In the genomic region with DNA sequence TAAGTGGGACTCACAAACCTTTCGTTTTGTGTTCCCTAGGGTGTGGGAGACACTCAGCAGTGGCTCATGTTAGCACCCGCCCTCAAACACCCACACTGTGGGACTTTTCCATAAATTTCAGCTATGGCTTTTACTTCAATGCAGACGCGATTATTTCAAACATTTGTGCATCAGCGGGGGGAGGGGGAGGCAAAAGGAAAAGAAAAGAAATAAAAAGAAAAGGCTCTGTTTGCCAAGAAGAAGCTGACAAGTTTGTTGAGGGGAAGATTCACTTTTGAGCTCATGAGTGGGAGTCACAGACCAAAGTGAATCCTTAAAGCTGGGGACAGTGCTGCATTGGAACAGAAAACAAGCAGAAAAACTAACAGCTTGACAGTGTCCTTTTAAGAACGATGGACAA, we compare ENCODE assay signal across 21 mouse cellular contexts.
A peak's percentile ranks its signal among the peaks of the same experiment; 100 is the strongest.
DNase-seq lines count a peak whose midpoint lies in the region; ATAC-seq lines count a peak whose summit lies in the region.
"Had no signal": no experiment of that assay in that cellular context is flagged by ENCODE, and none has a peak within 500 bp of the region (broad histone marks: within the 10 kb centered on the region; RNA-seq: fewer than 3 reads in every experiment).

No protein-coding gene starts in this region.

- DNase-seq in frontal cortex, postnatal 10 days (ENCODE audit: low spot score in 2 of 2): no peak
- DNase-seq in right cerebral cortex, adult 18-20 months: peak; percentile 49
- no peak for DNase-seq in right cerebral cortex, postnatal 10 days (ENCODE audit: low spot score in 2 of 2)
- peak; percentile 64 for DNase-seq in brain, adult 2 months (ENCODE audit: low read depth, low spot score)
- DNase-seq in kidney, adult 18-20 months: no peak
- DNase-seq: adrenal gland, postnatal 10 days; adrenal gland, postnatal 36 days; cerebellum, adult 11 months; cerebellum, adult 2 months; cerebellum, adult 9-11 months; cerebellum, postnatal 25 days; forebrain, postnatal 0 days; gastrocnemius, postnatal 25 days; heart, adult 18-20 months; heart, postnatal 10 days; heart, postnatal 4 days had no signal

- peak; percentile 78 for ATAC-seq in frontal cortex, adult (ENCODE audit: low TSS enrichment)
- ATAC-seq: forebrain, embryonic 14.5 days; forebrain, postnatal 0 days; hindbrain, postnatal 0 days; inflammation-experienced regulatory T-cells, adult 6 months; Patski had no signal

Comparison
In these comparisons a context has a peak if more than half of its experiments do, and no peak if none do; other contexts are left out.
1. DNase-seq: peak in right cerebral cortex, adult 18-20 months (single experiment) and brain, adult 2 months (single experiment); none in frontal cortex, postnatal 10 days (0 of 2), right cerebral cortex, postnatal 10 days (0 of 2) and kidney, adult 18-20 months (single experiment).